Mouse (Mus musculus): ENCODE results near the gene Arhgdib.

GRCm38 (mm10) chr6:136952930-136953329 lies 11.2 kb upstream of the Arhgdib start:
- TF ChIP-seq CTCF (IDR thresholded peaks at IDR 0.05) (no peak), EP300 (IDR thresholded peaks at IDR 0.05) (no peak)

Measured in lung, postnatal 0 days (tissue).